Mouse (Mus musculus) kidney, postnatal 10 days (tissue): ENCODE results near the gene Zdhhc16.
A peak's percentile ranks its signal among the peaks of the same experiment; 100 is the strongest.
"Not testable (repeated sequence)": the region's sequence is repeated elsewhere in the genome, so short reads cannot be mapped to it uniquely, and the experiment has no call there.

Experiments used
- DNase-seq: peaks from one replicate; pipeline ENCODE4 v3.0.0; 2021; ENCODE audit warnings: mixed read lengths

Gene Zdhhc16

DNA sequence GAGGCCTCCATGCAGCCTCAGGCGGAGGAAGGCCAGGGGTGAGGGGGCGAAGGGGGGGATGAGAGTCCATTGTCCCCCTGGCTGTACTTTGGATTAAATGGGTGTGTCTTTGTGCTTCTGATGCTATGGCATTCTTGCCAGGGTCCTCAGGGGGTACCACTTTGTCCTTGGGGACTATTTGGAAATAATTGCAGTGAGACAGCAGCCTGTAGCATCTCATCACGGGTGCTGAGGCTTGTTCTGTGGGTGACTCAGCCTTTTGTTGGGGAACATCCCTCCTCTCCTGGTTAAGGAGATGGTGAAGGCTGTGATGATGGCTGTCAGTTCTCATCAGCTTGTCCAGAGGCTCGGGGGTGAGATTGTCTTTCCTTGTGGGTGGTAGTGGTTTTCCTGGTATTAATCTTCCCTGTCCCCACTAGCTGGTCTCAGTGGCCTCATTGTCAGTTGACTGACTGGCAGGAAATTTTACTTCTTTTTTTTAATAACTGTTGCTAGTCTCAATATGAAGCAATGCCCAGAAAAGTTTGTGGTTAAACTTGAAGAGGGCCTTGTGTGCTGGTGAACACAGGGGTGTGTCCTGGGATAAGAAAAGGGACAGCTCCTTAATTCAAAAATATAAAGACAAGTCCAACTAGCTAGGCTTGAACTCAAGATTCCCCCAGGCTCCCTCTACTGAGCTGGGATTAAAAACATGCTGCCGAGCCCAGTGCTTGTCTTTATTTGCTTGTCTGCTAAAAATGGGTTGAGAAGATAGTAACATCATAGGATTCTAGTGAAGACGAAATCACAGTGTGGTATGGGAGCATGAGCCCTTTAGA is 19.3 kb upstream of the Zdhhc16 start:
- no peak for DNase-seq

DNA sequence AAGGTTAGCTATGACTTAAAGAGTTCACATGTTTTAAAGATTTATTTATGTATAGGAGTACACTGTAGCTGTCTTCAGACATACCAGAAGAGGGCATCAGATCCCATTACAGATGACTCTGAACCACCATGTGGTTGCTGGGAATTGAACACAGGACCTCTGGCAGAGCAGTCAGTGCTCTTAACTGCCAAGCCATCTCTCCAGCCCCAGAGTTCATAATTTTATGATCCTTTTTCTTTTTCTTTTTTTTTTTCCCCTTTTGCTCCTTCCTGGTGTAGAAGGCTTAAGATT is 18.7 kb upstream of the Zdhhc16 start:
- not testable (repeated sequence) for DNase-seq

DNA sequence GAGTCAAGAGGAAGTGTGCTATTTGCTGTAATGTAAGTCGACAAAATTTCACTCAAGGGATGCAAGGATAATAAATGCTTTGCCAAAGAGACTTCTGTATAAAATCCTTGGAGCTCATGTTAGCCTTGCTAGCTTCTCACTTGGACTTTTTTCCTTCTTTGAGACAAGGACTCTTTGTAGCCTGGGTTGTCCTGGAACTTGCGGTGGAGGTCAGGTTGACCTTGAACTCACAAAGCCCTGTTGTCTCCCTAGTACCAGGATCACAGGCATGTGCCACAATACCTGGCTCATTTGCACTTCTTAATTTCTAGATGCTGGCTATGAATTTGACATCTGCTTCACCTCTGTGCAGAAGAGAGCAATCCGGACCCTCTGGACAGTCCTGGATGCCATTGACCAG is 18.0 kb upstream of the Zdhhc16 start:
- no peak for DNase-seq

DNA sequence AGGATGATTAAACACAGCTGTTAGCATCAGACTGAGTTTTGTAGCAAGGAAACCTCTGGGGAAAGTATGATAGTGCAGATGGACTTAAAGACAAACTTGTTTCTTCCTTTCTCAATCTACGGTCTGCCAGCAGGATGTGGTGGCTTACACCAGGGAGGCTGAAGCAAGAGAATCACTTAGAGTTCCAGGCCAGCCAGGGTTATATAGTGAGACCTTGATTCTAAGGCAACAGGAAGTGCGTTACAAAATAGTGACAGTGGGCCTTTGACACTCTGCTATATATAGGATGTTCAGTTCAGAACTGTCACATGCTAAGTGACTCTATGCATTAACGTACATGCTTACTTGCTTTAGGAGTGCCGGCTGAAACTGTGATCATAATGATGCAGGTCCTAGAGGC is 16.4 kb upstream of the Zdhhc16 start:
- DNase-seq, result no peak

DNA sequence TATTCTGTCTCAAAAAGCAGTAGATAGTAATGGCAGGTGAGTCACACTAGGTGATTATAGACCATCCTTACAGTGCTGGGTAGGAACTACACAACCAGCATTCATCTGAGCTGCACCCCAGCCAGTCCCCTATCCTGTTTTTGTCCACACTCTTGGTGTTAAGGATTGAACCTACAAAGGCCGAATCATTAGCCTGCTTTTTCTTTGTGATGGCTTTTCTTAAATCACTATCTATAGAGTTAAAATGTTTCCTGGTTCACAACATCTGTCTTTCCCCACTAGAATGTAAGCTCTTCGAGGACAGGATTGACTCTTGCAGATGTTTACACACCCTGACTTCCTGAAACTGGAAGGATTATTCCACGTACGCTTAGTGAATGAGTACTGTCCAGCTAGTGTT is 13.8 kb upstream of the Zdhhc16 start:
- DNase-seq, result no peak

DNA sequence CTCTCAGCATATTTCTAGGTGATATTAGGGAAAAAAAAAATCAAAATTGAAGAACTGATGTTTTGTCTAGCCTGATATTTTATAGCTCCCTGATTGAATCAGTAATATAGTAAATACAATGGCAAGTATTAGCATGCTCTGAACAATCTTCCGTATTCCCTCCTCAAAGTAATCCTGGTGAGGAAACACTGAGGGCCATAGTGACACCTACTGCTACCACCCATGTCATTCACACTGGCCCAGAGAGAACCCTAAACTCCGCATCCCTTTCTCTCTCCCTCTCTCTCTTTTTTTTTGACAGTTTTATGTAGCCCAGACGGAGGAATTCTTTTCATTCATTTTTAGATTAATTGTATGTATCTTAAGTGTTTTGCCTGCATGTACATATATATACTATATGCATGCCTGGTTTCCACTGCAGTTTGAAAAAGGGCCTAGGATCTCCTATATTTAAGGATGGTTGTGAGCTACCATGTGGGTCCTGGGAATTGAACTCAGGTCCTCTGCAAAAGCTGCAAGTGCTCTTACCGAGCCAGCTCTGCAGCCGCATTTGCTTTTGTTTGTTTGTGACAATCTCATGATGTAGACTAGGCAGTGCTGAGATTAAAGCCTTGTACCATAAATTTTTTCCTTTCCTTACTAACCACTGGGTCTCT is 12.7 kb upstream of the Zdhhc16 start:
- no peak for DNase-seq

DNA sequence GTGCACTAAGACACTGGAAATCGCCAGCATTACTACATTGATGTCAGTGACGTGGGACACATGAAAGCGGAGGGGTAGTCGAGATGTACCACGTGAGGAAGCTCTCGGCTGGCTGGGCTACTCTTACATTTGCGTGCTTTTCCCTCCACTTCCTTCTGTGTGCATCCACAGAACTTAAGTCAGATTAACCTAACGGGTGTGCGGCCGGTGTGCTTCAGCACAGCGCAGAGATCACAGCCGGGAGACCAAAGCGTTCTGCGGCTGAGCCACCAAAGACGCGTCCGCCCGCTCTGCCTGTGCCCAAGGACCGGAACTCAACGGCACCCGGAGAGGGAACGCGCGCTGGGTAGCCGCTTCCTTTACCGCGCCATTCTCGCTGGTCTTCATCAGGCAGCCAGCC is 594 bp upstream of the Zdhhc16 start:
- DNase-seq, result no peak

DNA sequence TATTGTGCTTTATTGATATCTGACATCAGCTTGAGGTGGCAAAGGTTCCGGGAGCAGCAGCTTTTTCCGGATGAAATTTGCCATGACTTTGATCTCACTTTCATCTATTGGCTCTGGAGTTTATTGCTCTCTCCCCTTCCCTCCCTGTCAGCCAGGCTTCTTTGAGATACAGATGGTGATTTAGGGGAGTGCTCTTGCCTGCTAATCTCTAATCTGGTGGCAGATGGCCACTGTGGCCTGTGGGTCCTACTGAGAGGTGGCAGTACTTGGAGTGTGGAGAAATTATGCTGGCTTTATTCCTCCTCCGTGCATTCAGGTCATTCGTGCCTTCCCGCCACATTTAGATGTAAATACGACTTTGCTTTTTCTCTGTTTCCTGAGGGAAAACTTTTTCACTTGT is 844 bp downstream of the Zdhhc16 start:
- DNase-seq, result peak; percentile 12

DNA sequence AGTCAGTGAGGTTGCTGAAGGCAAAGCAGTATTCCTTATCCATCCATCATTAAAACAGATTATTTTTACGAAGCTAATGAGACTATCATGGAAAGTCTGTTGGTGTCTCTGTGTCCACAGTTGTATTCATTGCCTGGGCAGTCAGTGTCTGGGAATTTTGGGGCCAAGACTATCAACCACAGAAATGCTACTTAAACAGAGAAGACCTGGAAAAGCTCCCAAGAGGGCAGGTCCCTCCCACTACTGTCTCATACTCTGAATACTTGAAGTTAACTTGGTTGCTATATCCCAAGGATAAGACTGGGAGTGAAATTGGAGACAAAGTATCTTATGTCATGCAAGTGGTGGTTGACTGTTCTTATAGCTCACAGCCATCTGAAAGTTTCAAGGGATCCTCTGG is 2.6 kb downstream of the Zdhhc16 start:
- DNase-seq, result no peak

DNA sequence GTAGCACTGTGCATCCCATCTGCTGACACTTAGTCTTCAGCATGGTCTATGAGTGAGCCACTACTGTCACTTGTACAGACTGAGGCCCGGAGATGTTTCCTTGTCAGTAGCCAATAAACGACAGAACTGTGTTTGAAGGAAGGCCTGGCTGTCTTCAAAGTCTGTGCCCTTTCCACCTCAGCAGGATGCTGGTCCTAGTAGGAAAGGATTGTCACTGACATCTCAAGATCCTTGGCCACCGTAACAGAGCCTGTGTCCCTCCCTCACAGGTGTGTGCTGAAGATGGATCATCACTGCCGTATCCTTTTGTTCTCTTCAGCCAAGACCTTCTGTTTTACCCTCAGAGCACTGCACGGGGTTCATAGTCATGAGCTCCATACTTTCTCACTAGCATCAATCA is 5.3 kb downstream of the Zdhhc16 start:
- DNase-seq, result no peak

DNA sequence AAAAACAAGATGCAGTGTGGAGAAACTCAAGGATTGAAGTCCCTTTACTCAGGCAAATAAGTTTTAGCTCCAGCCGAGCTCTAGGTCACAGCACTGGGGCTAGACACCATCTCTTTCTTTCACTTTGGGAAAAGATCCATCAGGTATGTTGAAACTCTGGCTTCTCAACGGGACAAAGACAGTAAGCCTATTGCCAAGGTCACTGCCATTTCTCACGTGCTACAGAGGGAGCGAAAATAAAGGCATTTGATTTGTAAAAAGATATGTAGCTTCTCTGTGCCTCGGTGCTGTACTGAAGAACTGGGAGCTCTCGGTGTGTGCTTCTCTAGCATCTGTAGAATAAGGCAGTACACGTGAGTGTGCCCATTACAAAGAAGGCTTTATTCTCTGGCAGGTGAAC is 10.6 kb downstream of the Zdhhc16 start:
- DNase-seq, result no peak

DNA sequence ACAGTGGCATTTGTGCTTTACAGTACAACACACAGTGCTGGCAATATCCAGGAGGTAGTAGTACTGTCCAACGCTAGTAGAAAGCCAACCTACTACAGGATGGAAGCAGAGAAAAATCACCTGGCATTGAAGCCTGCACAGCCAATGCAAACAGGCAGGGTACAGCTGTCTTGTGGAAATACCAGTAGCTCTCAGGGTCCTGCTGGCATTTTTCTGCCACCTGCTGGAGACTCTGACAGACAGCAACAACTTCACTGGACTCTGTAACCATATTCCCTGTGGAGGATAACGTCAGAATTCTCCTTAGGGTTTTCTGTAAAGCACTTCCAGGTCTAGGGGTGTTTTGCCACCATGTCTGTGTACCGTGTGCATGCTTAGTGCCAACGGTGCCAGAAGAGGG is 19.0 kb downstream of the Zdhhc16 start:
- DNase-seq, result peak; percentile 27

DNA sequence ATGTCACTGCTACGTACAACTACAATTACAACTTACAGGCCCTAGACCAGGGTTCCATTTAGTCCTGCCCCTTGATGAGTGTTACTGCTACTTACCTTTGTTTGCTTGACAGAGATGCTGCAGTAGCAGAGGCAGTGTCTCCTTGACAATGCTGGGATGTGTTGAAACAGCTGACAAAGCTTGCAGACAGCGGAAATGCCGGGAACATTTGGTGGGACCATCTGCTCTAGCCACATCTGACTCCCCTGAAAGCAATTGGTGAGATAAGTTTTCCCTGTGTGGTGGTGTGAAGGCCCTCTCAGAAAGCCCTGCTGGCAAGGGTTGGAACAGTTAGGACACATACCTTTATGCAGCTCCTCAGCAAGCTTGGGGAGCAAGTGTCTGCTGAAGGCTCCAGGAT is 20.3 kb downstream of the Zdhhc16 start:
- no peak for DNase-seq

DNA sequence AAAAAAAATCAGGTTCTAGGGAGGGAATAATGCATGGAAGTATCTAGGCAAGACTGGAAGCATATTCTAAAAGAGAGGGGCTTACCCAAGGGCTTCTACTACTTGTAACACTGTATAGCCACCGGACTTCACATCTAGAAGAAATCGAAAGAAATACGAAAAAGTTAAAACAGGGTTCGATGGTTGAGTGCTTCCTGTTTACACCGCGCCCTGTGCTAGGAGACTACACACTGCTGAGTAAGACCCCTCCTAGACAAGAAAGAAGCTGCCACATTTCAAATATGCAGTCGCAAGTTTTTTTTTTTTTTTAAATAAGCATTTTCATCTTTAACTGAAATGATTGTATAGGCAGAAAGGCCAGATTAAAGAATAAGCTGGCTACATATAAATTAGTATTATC is 36.3 kb downstream of the Zdhhc16 start:
- DNase-seq, result no peak

DNA sequence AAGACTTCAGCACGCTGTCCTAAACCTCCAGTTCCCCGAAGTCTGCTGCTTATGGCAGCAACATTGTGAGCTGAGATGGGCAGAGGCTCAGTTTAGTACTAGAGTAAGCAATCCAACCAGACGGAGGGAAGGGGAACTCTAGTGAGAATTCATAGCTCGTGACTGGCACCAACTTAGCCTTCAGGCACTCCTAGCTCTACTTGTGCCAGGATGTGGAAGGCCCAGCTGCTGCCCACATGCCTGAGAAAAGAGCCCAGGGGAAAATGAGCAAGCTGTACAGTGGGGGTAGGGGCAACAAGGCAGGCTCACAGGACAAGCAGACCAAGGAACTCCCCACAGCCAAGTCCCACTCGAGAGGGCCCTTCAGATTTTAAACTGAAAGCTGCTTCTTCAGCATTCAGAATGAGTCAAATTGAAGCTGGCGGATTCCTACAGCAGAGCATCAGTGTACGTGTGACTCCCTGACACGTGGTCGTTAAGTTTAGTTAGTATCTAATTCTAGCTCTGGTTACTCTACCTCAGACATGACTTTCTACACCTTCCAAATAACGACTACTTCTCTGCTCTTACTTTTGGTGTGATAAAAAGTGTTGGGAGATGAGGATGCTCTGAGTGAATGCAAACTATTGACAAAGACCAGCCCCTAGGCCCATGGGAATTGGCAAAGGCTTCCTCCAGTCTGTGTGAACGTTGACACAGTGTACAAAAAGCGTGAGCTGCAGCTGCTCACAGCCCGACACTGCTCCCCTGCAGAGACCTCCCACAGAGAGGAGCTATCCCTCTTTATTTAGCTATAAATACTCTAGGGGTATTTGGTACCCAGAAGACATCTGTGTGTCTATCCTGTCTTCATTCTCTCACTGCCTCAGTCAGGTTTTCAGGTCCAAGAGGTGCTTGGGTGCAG is 40.9 kb downstream of the Zdhhc16 start:
- no peak for DNase-seq

DNA sequence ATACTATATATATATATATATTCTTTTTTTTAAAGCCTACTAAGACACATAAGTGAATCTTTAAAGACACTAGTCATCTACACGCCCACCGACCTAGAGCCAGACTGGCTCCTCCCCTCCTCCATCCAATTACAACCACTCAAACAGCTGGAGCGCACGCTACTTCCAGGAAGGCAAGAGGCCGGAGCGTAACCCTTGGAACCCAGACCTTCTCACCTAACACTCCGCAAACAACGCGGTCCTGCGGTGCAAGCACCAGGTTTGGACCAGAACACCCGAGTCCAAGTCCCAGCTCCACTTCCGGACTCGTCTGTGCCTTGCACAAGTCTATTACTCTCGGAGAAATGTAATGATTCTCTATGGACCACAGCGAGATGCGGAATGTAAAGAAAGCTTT is 47.1 kb downstream of the Zdhhc16 start:
- DNase-seq, result peak; percentile 59

DNA sequence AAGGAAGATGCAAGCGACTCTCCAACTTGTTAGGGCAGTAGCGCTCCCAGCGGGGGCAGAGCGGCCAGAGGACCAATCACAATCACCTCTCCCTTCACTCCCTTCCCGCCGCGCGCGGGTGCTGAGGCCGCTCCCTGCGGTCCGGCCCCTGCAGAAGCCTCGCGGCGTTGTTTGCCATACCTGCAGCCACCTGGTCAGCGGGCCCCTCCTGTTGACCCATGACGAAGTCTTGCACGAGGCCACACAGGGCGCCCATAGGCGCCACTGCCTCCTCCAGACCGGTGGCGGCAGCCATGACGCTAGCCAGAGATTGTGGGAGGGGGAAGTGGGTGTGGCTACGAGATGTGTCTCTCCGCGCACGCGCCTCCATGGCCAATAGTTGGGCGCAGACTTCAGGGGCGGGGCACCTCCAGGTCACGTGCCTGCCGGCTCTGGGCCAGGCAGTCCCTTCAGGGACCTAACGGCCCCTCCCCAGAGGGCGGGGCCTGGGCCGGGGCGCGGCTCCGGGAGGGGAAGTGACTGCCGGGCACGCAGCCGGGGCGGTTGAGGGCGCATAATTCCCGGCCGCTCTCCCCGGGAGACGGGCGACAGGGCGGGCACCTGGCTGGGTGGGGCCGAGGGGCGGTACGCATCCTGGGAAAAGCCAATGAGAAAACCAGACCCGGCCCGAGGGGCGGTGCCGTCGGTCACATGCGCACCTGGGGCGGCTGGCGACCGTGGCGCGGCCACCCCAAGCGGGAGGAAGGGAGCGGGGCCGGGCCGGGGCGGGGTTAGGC is 47.7 kb downstream of the Zdhhc16 start, which contains the start of gene Mms19:
Mms19 (minus strand) TSS at position 339 of the 776 bp plus-strand sequence.
- peak; percentile 100 for DNase-seq

DNA sequence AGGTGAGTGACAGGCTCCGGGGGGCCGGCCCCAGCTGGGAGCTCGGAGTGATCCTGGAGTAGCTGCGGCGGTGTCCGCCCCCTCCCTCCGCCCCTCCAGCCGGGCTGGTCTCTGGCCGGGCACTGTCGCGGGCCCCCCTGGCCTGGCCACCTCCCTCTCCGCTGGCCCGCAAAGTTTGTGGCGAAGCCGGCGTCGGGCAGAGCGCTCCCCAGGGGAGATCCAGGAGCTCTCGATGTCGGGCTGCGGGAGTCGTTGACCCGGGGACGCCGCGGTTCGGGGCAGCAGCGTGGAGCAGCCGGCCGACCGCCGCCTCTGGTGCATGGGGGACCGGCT is 48.3 kb downstream of the Zdhhc16 start, which contains the start of gene Ubtd1:
Ubtd1 (plus strand) TSS at position 169 of the 333 bp plus-strand sequence.
- no peak for DNase-seq

DNA sequence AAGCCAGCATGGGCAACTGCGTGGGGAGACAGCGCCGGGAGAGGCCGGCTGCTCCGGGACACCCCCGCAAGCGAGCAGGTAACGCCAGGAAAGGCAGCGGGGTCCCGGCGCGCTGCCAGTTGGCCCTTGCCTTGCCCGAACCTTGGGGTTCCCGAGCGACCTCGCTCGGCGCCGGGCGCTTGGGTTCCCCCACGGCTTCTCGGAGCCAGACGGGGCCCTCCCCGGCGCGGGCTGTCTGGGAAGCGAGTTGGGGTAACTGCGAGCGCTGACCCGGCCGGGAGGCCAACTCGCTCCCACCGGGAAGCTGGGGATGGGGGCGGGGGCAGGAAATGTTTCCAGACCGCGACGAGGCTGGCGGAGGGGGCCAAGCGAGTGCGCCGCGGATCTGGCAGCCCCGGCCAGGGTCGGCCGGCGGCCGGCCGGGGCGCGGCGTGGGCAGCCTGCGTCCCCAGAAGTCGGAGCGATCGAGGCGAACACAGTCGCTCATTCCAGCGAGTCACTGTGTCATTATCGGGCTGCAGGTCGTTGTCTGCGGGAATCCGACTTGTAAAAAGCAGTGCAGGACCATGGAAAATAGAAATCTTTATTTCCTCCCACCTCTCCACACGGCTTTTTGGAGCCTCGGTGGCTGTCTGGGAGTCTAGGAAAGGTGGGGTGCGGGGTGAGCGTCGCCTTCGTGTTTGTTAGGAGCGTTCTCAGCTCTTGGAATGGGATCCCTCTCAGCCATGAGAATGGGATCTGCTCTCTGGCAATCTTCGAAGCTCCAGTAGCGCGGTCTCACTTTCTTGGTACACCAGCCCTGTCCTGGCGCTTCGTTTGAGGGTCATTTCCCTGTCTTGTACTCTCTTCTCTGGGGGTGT is 48.9 kb downstream of the Zdhhc16 start:
- DNase-seq, result peak; percentile 82

DNA sequence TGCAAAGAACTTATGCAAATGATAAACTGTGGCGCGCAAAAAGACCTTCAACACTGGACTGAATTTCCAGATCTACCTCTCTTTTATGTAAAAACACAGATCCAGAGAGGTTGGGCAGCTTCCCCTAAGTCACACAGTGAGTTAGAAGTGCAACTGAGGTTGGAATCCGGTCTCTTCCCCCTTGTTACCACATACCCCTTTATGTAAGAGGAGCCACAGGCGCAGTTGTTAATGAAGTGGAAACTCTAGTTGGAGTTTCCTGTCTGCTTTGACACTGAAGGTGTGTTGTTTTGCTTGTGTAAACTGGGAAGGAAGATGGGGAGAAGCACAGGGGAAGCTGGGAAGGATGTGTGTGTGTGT is 49.5 kb downstream of the Zdhhc16 start:
- DNase-seq, result no peak

DNA sequence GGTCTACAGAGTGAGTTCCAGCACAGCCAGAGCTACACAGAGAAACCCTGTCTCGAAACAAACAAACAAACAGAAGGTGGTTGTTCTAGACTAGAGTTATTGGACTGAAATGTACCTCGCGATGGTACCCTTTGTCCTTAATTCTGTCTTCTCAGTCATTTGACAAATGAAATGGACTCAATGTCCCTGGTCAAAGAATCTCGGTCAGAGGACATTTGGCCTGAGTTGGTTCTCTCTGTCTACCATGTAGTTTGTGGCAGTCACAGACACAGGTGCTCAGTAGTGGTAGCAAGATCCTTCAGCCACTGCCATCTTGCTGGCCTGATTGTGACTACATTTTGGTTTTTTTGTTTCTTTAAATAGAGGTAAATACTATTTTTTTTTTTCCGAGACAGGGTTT is 52.7 kb downstream of the Zdhhc16 start:
- DNase-seq, result no peak

DNA sequence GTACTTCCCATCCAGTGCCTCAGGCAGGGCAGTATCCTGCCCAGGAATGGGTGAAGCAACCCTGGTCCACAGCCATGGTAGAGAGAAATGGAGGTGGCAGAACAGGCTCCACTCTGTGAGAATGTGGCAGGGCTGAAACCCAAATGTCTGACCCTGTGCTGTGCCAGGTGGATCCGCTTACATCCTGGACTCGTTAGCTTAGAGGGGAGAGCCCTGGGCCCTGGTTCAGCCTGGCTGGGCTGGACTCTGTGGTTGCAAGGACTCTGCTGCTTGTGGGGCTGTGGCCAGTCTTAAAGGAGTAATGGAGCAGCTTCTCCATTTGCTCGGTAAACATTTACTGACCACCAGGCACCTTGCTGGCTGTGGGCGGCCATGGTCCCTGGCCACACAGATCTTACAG is 53.9 kb downstream of the Zdhhc16 start:
- no peak for DNase-seq
